Mouse (Mus musculus): ENCODE measurements around the gene Gm4969.

The Gm4969 gene

DNA sequence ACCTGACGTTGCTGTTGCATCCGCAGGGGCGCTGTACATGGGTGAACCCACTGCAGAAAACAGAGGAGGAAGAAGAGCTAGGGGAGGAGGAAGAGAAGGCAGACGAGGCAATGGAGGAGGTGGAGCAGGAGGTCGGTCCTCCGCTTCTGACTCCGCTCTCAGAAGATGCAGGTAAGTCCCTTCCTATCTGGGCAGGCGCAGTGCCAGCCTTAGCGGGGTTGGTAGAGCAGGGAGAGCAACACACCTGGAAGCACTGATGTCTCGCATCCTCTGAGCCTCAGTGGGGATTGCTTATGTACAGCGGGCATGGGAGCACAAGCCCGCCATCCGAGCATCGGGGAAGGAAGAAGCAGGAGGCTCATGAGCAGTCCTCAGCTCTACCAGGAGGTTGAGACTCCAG is 51.1 kb downstream of the Gm4969 start:
- DNase-seq: no peak

DNA sequence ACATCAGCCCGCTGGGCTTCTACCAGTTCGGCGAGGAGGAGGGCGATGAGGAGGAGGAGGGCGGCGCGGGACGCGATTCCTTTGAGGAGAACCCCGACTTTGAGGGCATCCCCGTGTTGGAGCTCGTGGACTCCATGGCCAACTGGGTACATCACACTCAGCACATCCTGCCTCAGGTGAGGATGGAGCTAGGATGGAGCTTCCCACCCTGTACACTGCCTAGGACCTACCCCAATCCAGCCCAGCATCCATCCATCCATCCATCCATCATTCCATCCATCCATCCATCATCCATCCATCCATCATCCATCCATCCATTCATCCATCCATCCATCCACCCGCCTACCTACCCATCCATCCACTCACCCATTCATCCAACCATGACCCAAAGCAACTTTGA is 52.3 kb downstream of the Gm4969 start:
- no peak for DNase-seq

DNA sequence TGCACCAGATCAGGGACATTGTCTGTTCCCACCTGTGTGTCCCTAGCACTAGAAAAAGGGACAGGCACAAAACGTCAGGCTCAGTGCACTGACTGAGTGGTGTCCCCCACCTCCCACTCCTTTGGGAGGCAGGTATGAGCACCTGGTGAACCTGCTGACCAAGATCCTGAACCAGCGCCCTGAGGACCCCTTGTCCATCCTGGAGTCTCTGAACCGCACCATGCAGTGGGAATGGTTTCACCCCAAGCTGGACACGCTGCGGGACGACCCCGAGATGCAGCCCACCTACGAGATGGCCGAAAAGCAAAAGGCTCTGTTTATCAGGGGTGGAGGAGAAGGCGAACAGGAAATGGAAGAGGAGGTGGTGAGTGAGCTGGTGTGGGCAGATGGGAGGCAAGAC is 60.8 kb downstream of the Gm4969 start:
- no peak for DNase-seq

DNA sequence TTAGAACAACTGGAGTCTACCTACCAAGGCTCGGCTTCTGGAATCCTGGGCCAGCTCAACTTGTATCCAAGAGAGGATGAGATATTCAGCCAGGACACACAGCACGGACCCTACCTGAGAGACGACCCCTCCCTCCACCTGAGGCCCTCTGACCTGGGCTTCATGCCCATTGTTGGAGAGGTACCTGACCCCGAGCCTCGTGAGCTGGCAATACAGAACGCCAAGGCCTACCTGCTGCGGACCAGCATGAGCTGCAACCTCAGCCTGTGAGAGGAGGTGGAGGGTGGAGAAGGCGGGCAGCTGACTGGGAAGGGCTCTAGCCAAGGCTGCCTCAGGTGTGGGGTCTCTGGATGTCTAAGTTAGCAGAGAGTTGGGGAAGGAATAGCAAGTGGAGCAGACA is 63.1 kb downstream of the Gm4969 start:
- no peak for DNase-seq

DNA sequence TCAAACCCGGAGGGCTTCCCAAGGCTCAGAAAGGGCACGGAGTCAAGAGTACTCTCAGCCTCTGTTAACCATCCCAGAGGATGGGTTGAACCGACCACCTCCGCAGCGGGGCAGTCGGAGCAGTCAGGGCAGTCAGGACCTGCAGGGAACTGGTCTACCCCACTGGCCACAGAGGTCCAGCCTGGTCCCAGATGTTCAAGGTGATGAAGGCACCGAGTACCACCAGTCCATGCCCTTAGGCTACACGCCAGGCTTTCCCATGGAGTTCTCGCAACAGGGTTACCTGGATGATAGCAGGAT is 63.4 kb downstream of the Gm4969 start:
- no peak for DNase-seq

DNA sequence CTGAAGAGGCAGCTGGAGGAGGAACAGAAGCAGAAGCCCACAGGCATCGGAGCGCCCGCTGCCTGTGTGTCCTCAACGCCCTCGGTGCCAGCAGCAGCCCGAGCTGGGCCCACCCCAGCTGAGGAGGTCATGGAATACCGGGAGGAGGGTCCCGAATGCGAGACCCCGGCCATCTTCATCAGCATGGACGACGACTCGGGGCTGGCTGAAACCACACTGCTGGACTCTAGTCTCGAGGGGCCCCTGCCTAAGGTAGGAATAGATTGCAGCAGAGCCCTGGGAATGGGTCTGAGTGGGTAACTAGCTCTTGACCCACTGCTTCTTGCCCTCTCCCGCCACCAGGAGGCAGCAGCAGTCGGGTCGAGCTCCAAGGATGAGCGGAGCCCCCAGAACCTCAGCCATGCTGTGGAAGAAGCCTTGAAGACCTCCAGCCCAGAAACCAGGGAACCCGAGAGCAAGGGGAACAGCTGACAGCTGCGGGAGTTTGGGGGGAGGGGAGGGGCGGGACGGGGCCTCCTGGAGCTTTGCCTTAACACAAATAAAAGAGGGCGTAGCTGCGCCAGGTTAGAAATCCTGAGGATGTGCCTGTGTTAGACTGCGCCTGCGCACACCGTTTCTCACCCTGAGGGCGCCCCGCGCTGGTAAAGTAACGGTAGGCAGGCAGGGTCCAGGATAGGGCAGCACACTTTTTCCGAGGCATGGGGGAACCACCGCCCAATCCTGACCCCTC is 64.0 kb downstream of the Gm4969 start, which contains the start of gene Rsph6a:
Gene Rsph6a, plus strand, starts transcription at position 644 of the 730 bp plus-strand sequence.
- peak; percentile 46 for DNase-seq

DNA sequence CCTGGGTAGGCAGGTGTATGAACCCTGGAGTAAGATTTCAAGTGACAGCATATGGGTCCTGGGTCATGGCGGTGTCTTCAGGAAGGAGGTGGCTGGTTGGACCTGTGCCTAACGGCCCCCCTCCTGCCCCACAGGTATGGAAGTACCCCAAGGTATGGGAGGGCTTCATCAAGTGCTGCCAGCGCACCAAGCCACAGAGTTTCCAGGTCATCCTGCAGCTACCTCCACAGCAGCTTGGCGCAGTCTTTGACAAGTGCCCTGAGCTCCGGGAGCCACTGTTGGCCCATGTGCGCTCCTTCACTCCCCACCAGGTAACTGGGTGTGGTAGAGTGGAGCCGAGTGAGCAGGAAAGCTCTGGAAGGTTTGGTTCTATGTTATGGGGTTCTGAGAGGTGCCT is 65.0 kb downstream of the Gm4969 start:
- no peak for DNase-seq

DNA sequence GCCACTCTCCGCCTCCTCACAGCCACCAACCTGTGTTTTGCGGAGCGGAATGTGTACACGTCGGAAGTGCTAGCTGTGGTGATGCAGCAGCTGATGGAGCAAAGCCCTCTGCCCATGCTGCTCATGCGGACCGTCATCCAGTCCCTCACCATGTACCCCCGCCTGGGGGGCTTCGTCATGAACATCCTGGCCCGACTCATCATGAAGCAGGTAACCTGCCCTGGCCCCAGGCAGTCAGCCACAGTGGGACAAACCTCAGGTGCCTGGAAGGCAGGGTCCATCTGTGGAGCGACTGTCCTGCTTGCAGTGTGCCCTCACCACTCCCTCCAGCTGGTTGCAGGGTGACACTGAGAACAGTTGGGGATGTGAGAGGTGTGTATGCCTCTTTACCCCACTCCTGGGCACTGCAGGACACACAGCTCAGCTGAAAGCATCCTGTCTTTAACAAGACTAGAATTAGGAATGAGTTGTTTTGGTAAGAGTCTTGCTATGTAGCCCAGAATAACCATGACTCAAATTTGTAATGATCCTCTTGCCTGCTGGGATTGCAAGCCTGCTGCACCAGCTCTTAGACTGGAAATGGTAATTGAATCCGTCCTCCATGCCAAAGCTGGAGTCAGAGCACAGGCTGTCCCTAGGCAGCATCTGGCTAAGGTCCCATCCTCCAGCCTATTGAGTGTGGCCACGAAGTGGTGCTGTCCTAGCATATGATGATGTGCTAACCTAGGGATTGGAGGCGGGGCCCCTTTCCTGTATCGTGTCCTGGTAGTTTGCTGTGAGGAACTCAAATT is 65.6 kb downstream of the Gm4969 start:
- no peak for DNase-seq

DNA sequence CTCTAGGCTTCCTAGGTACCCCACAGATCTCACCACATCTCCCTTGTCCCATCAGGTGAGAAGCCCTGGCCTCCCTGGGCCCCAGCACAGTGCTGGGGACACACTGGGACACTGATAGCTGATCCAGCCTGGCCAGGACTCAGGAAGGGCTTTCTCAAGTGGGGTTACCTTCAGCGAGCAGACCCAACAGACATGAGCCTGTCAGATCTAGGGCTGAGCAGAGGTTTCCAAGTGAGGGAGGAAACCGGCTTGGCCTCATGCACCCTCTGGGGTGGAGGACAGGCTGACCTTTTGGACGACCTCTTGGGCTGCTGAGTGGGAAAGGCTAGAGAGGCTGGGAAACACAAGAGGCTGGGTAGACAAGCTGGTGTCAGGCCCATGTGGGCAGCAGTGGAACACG is 67.0 kb downstream of the Gm4969 start:
- DNase-seq: no peak

DNA sequence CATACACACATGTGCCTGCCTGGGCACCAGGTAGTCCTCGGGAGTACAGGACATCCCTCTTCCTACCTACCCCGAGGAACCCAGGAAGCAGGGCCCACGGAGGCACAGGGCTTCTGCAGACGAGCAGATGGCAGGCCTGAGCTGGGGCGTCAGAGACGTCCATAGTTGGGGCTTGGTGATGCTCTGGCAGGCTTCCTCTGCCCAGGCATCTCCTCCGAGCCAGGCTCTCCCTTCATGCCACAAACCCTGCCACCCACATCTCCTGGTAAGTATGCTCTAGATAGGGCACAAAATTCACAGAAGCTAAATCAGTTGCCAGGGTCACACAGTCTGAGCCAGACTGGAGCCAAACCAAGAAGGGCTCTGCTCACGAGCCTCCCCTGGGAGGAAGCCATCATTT is 68.0 kb downstream of the Gm4969 start:
- no peak for DNase-seq

DNA sequence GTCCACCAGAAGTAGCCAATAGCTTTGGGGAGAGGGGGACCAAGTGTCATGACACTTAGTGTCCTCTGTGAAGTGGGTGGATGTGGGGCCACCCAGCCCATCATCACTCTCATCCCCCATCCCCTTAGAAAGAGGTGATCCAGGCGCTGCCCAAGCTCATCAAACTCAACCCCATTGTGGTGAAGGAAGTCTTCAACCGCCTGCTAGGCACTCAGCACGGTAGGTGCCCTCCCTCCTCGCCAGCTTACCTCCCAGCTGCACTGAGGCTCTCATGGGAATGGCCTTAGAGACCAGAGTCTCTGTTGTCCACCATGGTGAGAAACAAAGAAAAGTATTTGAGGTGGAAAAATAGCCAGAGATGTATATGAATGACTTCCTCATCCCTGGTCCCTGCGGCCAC is 68.9 kb downstream of the Gm4969 start:
- no peak for DNase-seq

Data from cerebellum, adult 11-12 months (tissue).